16 mouse cellular contexts compared by ENCODE assay signal in genomic region chr12:84459845-84460244, GRCm38 (mm10). TPM values are rescaled to one million over a fixed set of nuclear protein-coding genes. Genes with fewer than 3 reads are reported as not detected.
DNase-seq lines count a peak whose midpoint lies in the region; ATAC-seq and TF ChIP-seq lines count a peak whose summit lies in the region.
"Had no signal": no experiment of that assay in that cellular context is flagged by ENCODE, and none has a peak within 500 bp of the region (broad histone marks: within the 10 kb centered on the region; RNA-seq: fewer than 3 reads in every experiment).

No protein-coding gene starts in this region.

- no peak for TF ChIP-seq RAD21 in CH12.LX (IDR thresholded peaks at IDR 0.05; ENCODE audit: low read depth, low read length)

- 51% methylated on average over 1 of the region's 1 CpGs for WGBS in heart, postnatal 0 days
- WGBS in heart, embryonic 12.5 days = 60% methylated on average over 1 of the region's 1 CpGs
- WGBS in liver, embryonic 14.5 days (ENCODE audit: insufficient replicate concordance) = 55% methylated on average over 1 of the region's 1 CpGs

- no peak for DNase-seq in heart, postnatal 0 days (ENCODE audit: low spot score)
- no peak for DNase-seq in liver, embryonic 14.5 days (ENCODE audit: low read depth in 3 of 3, low spot score in 3 of 3)
- DNase-seq in liver = no peak
- DNase-seq in CH12.LX (ENCODE audit: extremely low read depth) = peak; percentile 4
- DNase-seq in adipocyte (ENCODE audit: low spot score) = peak; percentile 37
- no peak for DNase-seq in left cerebral cortex, adult 8-10 months (ENCODE audit: low spot score in 2 of 2)
- DNase-seq in frontal cortex, adult 2 months (ENCODE audit: extremely low spot score in 1 of 2, low spot score in 1 of 2) = no peak
- DNase-seq: B cell, adult 2 months; cerebellum, adult 9-11 months; gastrocnemius, adult 2 months; liver, embryonic 13.5 days; thymus, postnatal 36 days had no signal

- in situ Hi-C loops in CH12.LX (cut with MboI; ENCODE audit: low pct_ligation_motif_present, low pct_unique_long_range_greater_than_20kb, low sequenced_read_pairs) = no loop called here

- no peak for TF ChIP-seq POLR2A in CH12.LX (IDR thresholded peaks at IDR 0.05; ENCODE audit: low read depth, low read length)

- H3K27me3 ChIP-seq in heart, postnatal 0 days (ENCODE audit: control insufficient read depth, insufficient read depth, low read length) = no peaks in the 10 kb centered on the region
- no peaks in the 10 kb centered on the region for H3K27me3 ChIP-seq in heart, embryonic 12.5 days (replicated peaks)
- no peaks in the 10 kb centered on the region for H3K27me3 ChIP-seq in liver, embryonic 14.5 days (ENCODE audit: control insufficient read depth, insufficient read depth, low read length)
- no peaks in the 10 kb centered on the region for H3K27me3 ChIP-seq in CH12.LX (replicated peaks)
- H3K27me3 ChIP-seq: forebrain, embryonic 15.5 days; liver, embryonic 13.5 days; megakaryocyte, embryonic 14.5 days had no signal

- no peak overlapping the region for H3K4me3 ChIP-seq in heart, postnatal 0 days (ENCODE audit: low read depth, low read length)
- H3K4me3 ChIP-seq in heart, embryonic 12.5 days = no peak overlapping the region
- H3K4me3 ChIP-seq in liver, embryonic 14.5 days (ENCODE audit: insufficient read depth in 1 of 2, low read depth in 2 of 2, low read length in 2 of 2) = no peak overlapping the region
- no peak overlapping the region for H3K4me3 ChIP-seq in CH12.LX (replicated peaks in 1 of 3; ENCODE audit: low read depth in 2 of 3, low read length in 2 of 3, poor library complexity in 1 of 3)
- H3K4me3 ChIP-seq: forebrain, embryonic 15.5 days; gastrocnemius, adult 2 months; liver, embryonic 13.5 days; megakaryocyte, embryonic 14.5 days had no signal

- no peak for ATAC-seq in heart, postnatal 0 days (ENCODE audit: insufficient read depth, low read depth)
- ATAC-seq in heart, embryonic 12.5 days (ENCODE audit: insufficient number of reproducible peaks, low FRiP score) = no peak
- ATAC-seq in liver, embryonic 14.5 days (ENCODE audit: insufficient read depth) = no peak
- ATAC-seq: forebrain, embryonic 15.5 days; hindbrain, embryonic 16.5 days had no signal

- peaks cover 65% of the 10 kb centered on the region for H3K36me3 ChIP-seq in heart, postnatal 0 days (replicated peaks; ENCODE audit: control insufficient read depth, insufficient read depth, low read length)
- peaks cover 53% of the 10 kb centered on the region for H3K36me3 ChIP-seq in heart, embryonic 12.5 days
- H3K36me3 ChIP-seq in liver, embryonic 14.5 days (replicated peaks; ENCODE audit: control insufficient read depth, insufficient read depth, low read depth) = peaks cover 50% of the 10 kb centered on the region
- H3K36me3 ChIP-seq in CH12.LX (replicated peaks in 1 of 2; ENCODE audit: control insufficient read depth in 1 of 2, insufficient read depth in 1 of 2, low read length in 1 of 2) = peaks cover 30 to 78% of the 10 kb centered on the region in 2 experiments

- no peak for TF ChIP-seq EP300 in heart, postnatal 0 days (IDR thresholded peaks at IDR 0.05; ENCODE audit: low read depth)
- TF ChIP-seq EP300 in liver, embryonic 14.5 days (IDR thresholded peaks at IDR 0.05; ENCODE audit: low read depth) = no peak
- TF ChIP-seq EP300 in CH12.LX (IDR thresholded peaks at IDR 0.05; ENCODE audit: low read length) = no peak

- peak; percentile 30; the same call in 1 of the 2 replicates for TF ChIP-seq CTCF in heart, postnatal 0 days (IDR thresholded peaks at IDR 0.05; ENCODE audit: low read depth)
- peak; percentile 32; the same call in 1 of the 2 replicates for TF ChIP-seq CTCF in liver, embryonic 14.5 days (IDR thresholded peaks at IDR 0.05; ENCODE audit: low read depth)
- peak in 1 of 2 experiments; percentile 34; a peak in 2 of 4 replicates for TF ChIP-seq CTCF in CH12.LX (conservative IDR thresholded peaks at IDR 0.05 in 1 of 2, IDR thresholded peaks at IDR 0.05 in 1 of 2; ENCODE audit: low read depth in 2 of 2, low read length in 2 of 2)

- H3K4me1 ChIP-seq in heart, postnatal 0 days (ENCODE audit: control insufficient read depth, insufficient read depth) = no peaks in the 10 kb centered on the region
- peaks cover 4% of the 10 kb centered on the region for H3K4me1 ChIP-seq in heart, embryonic 12.5 days (replicated peaks)
- H3K4me1 ChIP-seq in liver, embryonic 14.5 days (replicated peaks; ENCODE audit: control insufficient read depth in 2 of 2, insufficient read depth in 2 of 2, low read length in 1 of 2) = no peaks in the 10 kb centered on the region
- no peaks in the 10 kb centered on the region for H3K4me1 ChIP-seq in CH12.LX (ENCODE audit: control insufficient read depth in 1 of 2, insufficient read depth in 2 of 2)
- H3K4me1 ChIP-seq: forebrain, embryonic 15.5 days; liver, embryonic 13.5 days had no signal

- H3K4me2 ChIP-seq in heart, postnatal 0 days (ENCODE audit: low read depth, low read length) = no peak overlapping the region
- no peak overlapping the region for H3K4me2 ChIP-seq in heart, embryonic 12.5 days
- H3K4me2 ChIP-seq in liver, embryonic 14.5 days (ENCODE audit: low read depth) = no peak overlapping the region
- H3K4me2 ChIP-seq in CH12.LX (ENCODE audit: insufficient read depth, low read depth, poor library complexity, severe bottlenecking) = no peak overlapping the region
- H3K4me2 ChIP-seq: forebrain, embryonic 15.5 days; liver, embryonic 13.5 days had no signal

- no peak overlapping the region for H3K27ac ChIP-seq in heart, postnatal 0 days (ENCODE audit: low read depth)
- no peak overlapping the region for H3K27ac ChIP-seq in heart, embryonic 12.5 days (ENCODE audit: poor library complexity, severe bottlenecking)
- no peak overlapping the region for H3K27ac ChIP-seq in liver, embryonic 14.5 days
- H3K27ac ChIP-seq in CH12.LX (ENCODE audit: insufficient read depth, low read depth) = no peak overlapping the region
- H3K27ac ChIP-seq: forebrain, embryonic 15.5 days; gastrocnemius, adult 2 months; liver, embryonic 13.5 days had no signal

- dilution Hi-C loops in CH12.LX (cut with MboI; ENCODE audit: extremely low pct_ligation_motif_present, extremely low pct_unique_long_range_greater_than_20kb, low sequenced_read_pairs) = no loop called here

- H3K9ac ChIP-seq in heart, postnatal 0 days (replicated peaks; ENCODE audit: low read depth, low read length) = no peak overlapping the region
- no peak overlapping the region for H3K9ac ChIP-seq in heart, embryonic 12.5 days
- no peak overlapping the region for H3K9ac ChIP-seq in liver, embryonic 14.5 days (replicated peaks)
- no peak overlapping the region for H3K9ac ChIP-seq in CH12.LX (ENCODE audit: insufficient read depth, low read depth)
- H3K9ac ChIP-seq: forebrain, embryonic 15.5 days; liver, embryonic 13.5 days had no signal

- no peaks in the 10 kb centered on the region for H3K9me3 ChIP-seq in heart, postnatal 0 days (replicated peaks; ENCODE audit: control insufficient read depth, low read length)
- H3K9me3 ChIP-seq in heart, embryonic 12.5 days (replicated peaks) = no peaks in the 10 kb centered on the region
- no peaks in the 10 kb centered on the region for H3K9me3 ChIP-seq in liver, embryonic 14.5 days (ENCODE audit: control insufficient read depth, low read length)
- peaks cover 6% of the 10 kb centered on the region for H3K9me3 ChIP-seq in CH12.LX (replicated peaks; ENCODE audit: low read length)
- H3K9me3 ChIP-seq: forebrain, embryonic 15.5 days; liver, embryonic 13.5 days had no signal

- no peaks in the 10 kb centered on the region; the same call in 1 of the 2 replicates for H3K79me2 ChIP-seq in CH12.LX (replicated peaks; ENCODE audit: control insufficient read depth, extremely low read depth, insufficient read depth, poor library complexity, severe bottlenecking)

RNA-seq across cellular contexts. Expression of gene Lin52, which starts 8.6 kb away (rescaled TPM):
- total RNA-seq in heart, postnatal 0 days (2014; rRNA removed; ENCODE audit: low replicate concordance) = 11.1 and 23.7 TPM in 2 replicates
- 12.4 and 14.3 TPM in 2 replicates for polyA plus RNA-seq in heart, postnatal 0 days (2015; fragmentation: Nextera tagmentation; extraction: Ambion mirVana)
- 15.4 and 15.8 TPM in 2 replicates for polyA plus RNA-seq in heart, embryonic 12.5 days (2016; fragmentation: Nextera tagmentation; extraction: Ambion mirVana)
- polyA plus RNA-seq in liver, embryonic 14.5 days (2012; rRNA removed) = 7.4 and 10.8 TPM in 2 replicates
- 10.4 and 12.1 TPM in 2 replicates for polyA plus RNA-seq in liver, embryonic 14.5 days (2014; fragmentation: Nextera tagmentation; extraction: Ambion mirVana)
- 5.9 and 6.8 TPM in 2 replicates for total RNA-seq in CH12.LX (2012; rRNA removed)
- total RNA-seq in CH12.LX (2014; rRNA removed) = 16.2 and 17.0 TPM in 2 replicates
- polyA plus RNA-seq in CH12.LX (2012; ENCODE audit: insufficient read length, low read depth) = 8.7 and 10.5 TPM in 2 replicates
- total RNA-seq in left cerebral cortex, adult 8-10 months (2022) = 10 to 100 TPM; 23.4 to 29.7 (median 27.4) TPM
- polyA plus RNA-seq in frontal cortex, adult 2 months (2012; rRNA removed) = 37.1 and 40.9 TPM in 2 replicates

RNA-seq across cellular contexts. Expression of gene Aldh6a1, which starts 9.0 kb away (rescaled TPM):
- total RNA-seq in heart, postnatal 0 days (2014; rRNA removed; ENCODE audit: low replicate concordance) = 80.0 and 80.1 TPM in 2 replicates
- polyA plus RNA-seq in heart, postnatal 0 days (2015; fragmentation: Nextera tagmentation; extraction: Ambion mirVana) = 71.9 and 74.9 TPM in 2 replicates
- polyA plus RNA-seq in heart, embryonic 12.5 days (2016; fragmentation: Nextera tagmentation; extraction: Ambion mirVana) = 43.6 and 43.9 TPM in 2 replicates
- 8.9 and 10.4 TPM in 2 replicates for polyA plus RNA-seq in liver, embryonic 14.5 days (2012; rRNA removed)
- 24.9 and 26.3 TPM in 2 replicates for polyA plus RNA-seq in liver, embryonic 14.5 days (2014; fragmentation: Nextera tagmentation; extraction: Ambion mirVana)
- total RNA-seq in CH12.LX (2012; rRNA removed) = 2.1 and 2.2 TPM in 2 replicates
- total RNA-seq in CH12.LX (2014; rRNA removed) = 4.2 and 4.6 TPM in 2 replicates
- 1.6 and 1.9 TPM in 2 replicates for polyA plus RNA-seq in CH12.LX (2012; ENCODE audit: insufficient read length, low read depth)
- total RNA-seq in left cerebral cortex, adult 8-10 months (2022) = 10 to 100 TPM; 55.8 to 70.5 (median 60.5) TPM
- 49.0 and 56.4 TPM in 2 replicates for polyA plus RNA-seq in frontal cortex, adult 2 months (2012; rRNA removed)

RNA-seq across cellular contexts. Expression of gene Rnf113a2, which starts 42.8 kb away (rescaled TPM):
- total RNA-seq in heart, postnatal 0 days (2014; rRNA removed; ENCODE audit: low replicate concordance) = 9.4 and 14.1 TPM in 2 replicates
- 20.9 and 22.1 TPM in 2 replicates for polyA plus RNA-seq in heart, postnatal 0 days (2015; fragmentation: Nextera tagmentation; extraction: Ambion mirVana)
- polyA plus RNA-seq in heart, embryonic 12.5 days (2016; fragmentation: Nextera tagmentation; extraction: Ambion mirVana) = 21.3 and 24.4 TPM in 2 replicates
- polyA plus RNA-seq in liver, embryonic 14.5 days (2012; rRNA removed) = 5.4 and 10.0 TPM in 2 replicates
- 12.8 and 13.2 TPM in 2 replicates for polyA plus RNA-seq in liver, embryonic 14.5 days (2014; fragmentation: Nextera tagmentation; extraction: Ambion mirVana)
- total RNA-seq in CH12.LX (2012; rRNA removed) (14.6 and 17.9 TPM in 2 replicates), CH12.LX (2014; rRNA removed) (16.3 and 19.7 TPM in 2 replicates)
- 13.6 and 19.5 TPM in 2 replicates for polyA plus RNA-seq in CH12.LX (2012; ENCODE audit: insufficient read length, low read depth)
- total RNA-seq in left cerebral cortex, adult 8-10 months (2022) = 10 to 100 TPM; 11.7 to 15.2 (median 13.5) TPM
- 15.1 and 18.3 TPM in 2 replicates for polyA plus RNA-seq in frontal cortex, adult 2 months (2012; rRNA removed)

RNA-seq across cellular contexts. Expression of gene Bbof1, which starts 51.0 kb away (rescaled TPM):
- total RNA-seq in heart, postnatal 0 days (2014; rRNA removed; ENCODE audit: low replicate concordance) = 0.04 TPM in 1 of 2 replicates, not detected in the other
- 1.3 and 2.3 TPM in 2 replicates for polyA plus RNA-seq in heart, postnatal 0 days (2015; fragmentation: Nextera tagmentation; extraction: Ambion mirVana)
- polyA plus RNA-seq in heart, embryonic 12.5 days (2016; fragmentation: Nextera tagmentation; extraction: Ambion mirVana) = 1.4 and 1.5 TPM in 2 replicates
- polyA plus RNA-seq in liver, embryonic 14.5 days (2012; rRNA removed) = 0.12 and 0.33 TPM in 2 replicates
- 0.25 and 0.44 TPM in 2 replicates for polyA plus RNA-seq in liver, embryonic 14.5 days (2014; fragmentation: Nextera tagmentation; extraction: Ambion mirVana)
- total RNA-seq in CH12.LX (2012; rRNA removed) (0.29 and 0.34 TPM in 2 replicates), CH12.LX (2014; rRNA removed) (0.24 and 0.46 TPM in 2 replicates)
- 0.20 and 0.41 TPM in 2 replicates for polyA plus RNA-seq in CH12.LX (2012; ENCODE audit: insufficient read length, low read depth)
- total RNA-seq in left cerebral cortex, adult 8-10 months (2022) = 1 to 10 TPM; 5.8 to 8.9 (median 6.2) TPM
- polyA plus RNA-seq in frontal cortex, adult 2 months (2012; rRNA removed) = 7.2 and 8.5 TPM in 2 replicates

RNA-seq across cellular contexts. Expression of gene Entpd5, which starts 51.0 kb away (rescaled TPM):
- 37.6 and 59.8 TPM in 2 replicates for total RNA-seq in heart, postnatal 0 days (2014; rRNA removed; ENCODE audit: low replicate concordance)
- 37.5 and 40.5 TPM in 2 replicates for polyA plus RNA-seq in heart, postnatal 0 days (2015; fragmentation: Nextera tagmentation; extraction: Ambion mirVana)
- polyA plus RNA-seq in heart, embryonic 12.5 days (2016; fragmentation: Nextera tagmentation; extraction: Ambion mirVana) = 32.6 and 33.5 TPM in 2 replicates
- polyA plus RNA-seq in liver, embryonic 14.5 days (2012; rRNA removed) = 4.3 and 4.9 TPM in 2 replicates
- polyA plus RNA-seq in liver, embryonic 14.5 days (2014; fragmentation: Nextera tagmentation; extraction: Ambion mirVana) = 10.0 and 10.2 TPM in 2 replicates
- 5.2 and 5.7 TPM in 2 replicates for total RNA-seq in CH12.LX (2012; rRNA removed)
- 5.3 and 5.8 TPM in 2 replicates for total RNA-seq in CH12.LX (2014; rRNA removed)
- polyA plus RNA-seq in CH12.LX (2012; ENCODE audit: insufficient read length, low read depth) = 4.2 and 6.0 TPM in 2 replicates
- total RNA-seq in left cerebral cortex, adult 8-10 months (2022) = 10 to 100 TPM; 23.5 to 29.7 (median 27.0) TPM
- 19.2 and 21.3 TPM in 2 replicates for polyA plus RNA-seq in frontal cortex, adult 2 months (2012; rRNA removed)

Comparison
In these comparisons a context has a peak if more than half of its experiments do, and no peak if none do; other contexts are left out.
1. DNase-seq: peak in CH12.LX (single experiment) and adipocyte (single experiment); none in heart, postnatal 0 days (single experiment), liver, embryonic 14.5 days (0 of 3), liver (single experiment), left cerebral cortex, adult 8-10 months (0 of 2) and frontal cortex, adult 2 months (0 of 2).